Mouse (Mus musculus) heart, postnatal 14 days (tissue): ENCODE results near the gene Dcps. TPM values are rescaled to one million over a fixed set of nuclear protein-coding genes. Genes with fewer than 3 reads are reported as not detected.

Experiments
- total RNA-seq, 2 experiments: library from RNA; stranded (reverse); gene quantifications; 2 replicates each; pipeline ENCODE4 v1.2.3; 2021

Gene Dcps
- total RNA-seq, 2 experiments from 2014 or later: 14.2 to 17.1 TPM

Other genes starting within 250 kb of the Dcps start
- 10 to 100 TPM; 36.2 to 38.3 TPM for gene St3gal4, start 56.8 kb downstream of the Dcps start, total RNA-seq
- gene Srpr, start 24.1 kb upstream of the Dcps start, total RNA-seq: 10 to 100 TPM; 85.0 to 90.5 TPM
- gene Tirap, start 24.2 kb upstream of the Dcps start, total RNA-seq: 1 to 10 TPM; 6.3 to 6.5 TPM
- 10 to 100 TPM; 94.8 to 97.1 TPM for gene Foxred1, start 35.0 kb upstream of the Dcps start, total RNA-seq
- gene Fam118b, start 91.7 kb upstream of the Dcps start, total RNA-seq: 10 to 100 TPM; 15.4 to 16.8 TPM
- gene Rpusd4, start 91.8 kb upstream of the Dcps start, total RNA-seq: 10 to 100 TPM; 10.8 to 10.9 TPM
- 10 to 100 TPM; 16.9 to 18.6 TPM for gene Cdon, start 245.1 kb upstream of the Dcps start, total RNA-seq